23 mouse cellular contexts compared by ENCODE assay signal in the genomic region with DNA sequence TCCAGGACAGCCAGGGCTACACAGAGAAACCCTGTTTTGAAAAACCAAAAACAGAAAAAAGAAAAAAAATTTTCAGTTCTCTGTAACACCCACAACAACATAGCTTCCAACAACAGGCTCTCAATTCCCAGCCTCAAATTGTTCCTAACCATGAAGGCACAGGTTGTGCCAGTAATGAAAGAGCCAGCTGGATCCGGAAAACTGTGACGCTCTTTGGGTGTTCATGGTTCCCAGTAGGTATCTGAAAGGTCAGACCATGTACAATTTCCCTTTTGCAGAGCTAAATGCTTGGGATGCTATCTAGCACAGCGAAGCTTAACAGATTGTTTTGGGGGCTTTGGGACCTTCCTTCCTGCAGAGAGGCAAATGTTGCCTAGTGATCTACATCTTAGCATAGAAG.
DNase-seq lines count a peak whose midpoint lies in the region; ATAC-seq and TF ChIP-seq lines count a peak whose summit lies in the region.
"Had no signal": no experiment of that assay in that cellular context is flagged by ENCODE, and none has a peak within 500 bp of the region (broad histone marks: within the 10 kb centered on the region; RNA-seq: fewer than 3 reads in every experiment).

No protein-coding gene starts in this region.

- intact Hi-C loops in left cerebral cortex, adult 2 months (cut with DNase I): loop anchor here (5.0 kb wide), 1 partner anchor 44 kb away; no protein-coding TSS in a partner anchor

- H3K4me2 ChIP-seq in forebrain, postnatal 0 days (ENCODE audit: low read depth): no peak overlapping the region
- H3K4me2 ChIP-seq: embryonic facial prominence, embryonic 13.5 days; forebrain, embryonic 13.5 days; heart, embryonic 15.5 days; hindbrain, embryonic 14.5 days had no signal

- peak overlapping the region; percentile 81 for H3K27ac ChIP-seq in forebrain, postnatal 0 days (ENCODE audit: low read depth, low read length)
- no peak overlapping the region for H3K27ac ChIP-seq in forebrain, embryonic 10.5 days
- peak overlapping the region; percentile 78 for H3K27ac ChIP-seq in left cerebral cortex, adult 2 months
- H3K27ac ChIP-seq in layer of hippocampus, adult 2 months: peak overlapping the region; percentile 93
- H3K27ac ChIP-seq: embryonic facial prominence, embryonic 13.5 days; forebrain, embryonic 13.5 days; heart, embryonic 10.5 days; heart, embryonic 15.5 days; hindbrain, embryonic 14.5 days had no signal

- H3K4me3 ChIP-seq in forebrain, postnatal 0 days (ENCODE audit: low read depth, low read length): no peak overlapping the region
- H3K4me3 ChIP-seq in forebrain, embryonic 10.5 days: no peak overlapping the region
- H3K4me3 ChIP-seq in left cerebral cortex, adult 2 months: no peak overlapping the region
- H3K4me3 ChIP-seq in layer of hippocampus, adult 2 months: no peak overlapping the region
- H3K4me3 ChIP-seq: embryonic facial prominence, embryonic 13.5 days; forebrain, embryonic 13.5 days; heart, embryonic 10.5 days; heart, embryonic 15.5 days had no signal

- no peaks in the 10 kb centered on the region for H3K9me3 ChIP-seq in forebrain, postnatal 0 days (ENCODE audit: low read length)
- no peaks in the 10 kb centered on the region for H3K9me3 ChIP-seq in forebrain, embryonic 10.5 days
- H3K9me3 ChIP-seq: embryonic facial prominence, embryonic 13.5 days; forebrain, embryonic 13.5 days; G1E; heart, embryonic 10.5 days; heart, embryonic 15.5 days had no signal

- TF ChIP-seq CTCF in forebrain, postnatal 0 days (IDR thresholded peaks at IDR 0.05; ENCODE audit: low read depth): no peak
- no peak for TF ChIP-seq CTCF in left cerebral cortex, adult 2 months (IDR thresholded peaks at IDR 0.05)
- TF ChIP-seq CTCF in layer of hippocampus, adult 2 months (conservative IDR thresholded peaks at IDR 0.05): no peak

- WGBS in forebrain, postnatal 0 days: 78% methylated on average over 3 of the region's 3 CpGs
- 92% methylated on average over 3 of the region's 3 CpGs for WGBS in forebrain, embryonic 10.5 days

- no peaks in the 10 kb centered on the region for H3K27me3 ChIP-seq in forebrain, postnatal 0 days (ENCODE audit: insufficient read depth, low read length)
- no peaks in the 10 kb centered on the region for H3K27me3 ChIP-seq in forebrain, embryonic 10.5 days (ENCODE audit: poor library complexity, severe bottlenecking)
- H3K27me3 ChIP-seq: embryonic facial prominence, embryonic 13.5 days; forebrain, embryonic 13.5 days; heart, embryonic 15.5 days had no signal

- H3K36me3 ChIP-seq in forebrain, postnatal 0 days (ENCODE audit: insufficient read depth): no peaks in the 10 kb centered on the region; the same call in 1 of the 2 replicates
- H3K36me3 ChIP-seq in forebrain, embryonic 10.5 days (replicated peaks): peaks cover 3% of the 10 kb centered on the region; the same call in 1 of the 2 replicates

- ATAC-seq in forebrain, postnatal 0 days: peak; percentile 8; the same call in 1 of the 2 replicates
- ATAC-seq: CD4-positive, CD25-positive, alpha-beta regulatory T cell, adult 4 months; forebrain, embryonic 13.5 days had no signal

- DNase-seq in forebrain, postnatal 0 days: peak; percentile 52
- no peak for DNase-seq in forebrain, embryonic 10.5 days (ENCODE audit: extremely low spot score, low spot score)
- DNase-seq in left cerebral cortex, adult 2 months (ENCODE audit: extremely low spot score in 1 of 2, low spot score in 2 of 2): no peak
- no peak for DNase-seq in left cerebral cortex, adult 11 months (ENCODE audit: low spot score)
- DNase-seq in brain, adult 2 months (ENCODE audit: low read depth, low spot score): peak; percentile 71
- peak; percentile 55 for DNase-seq in layer of hippocampus, adult 2 months (ENCODE audit: low spot score in 2 of 2)
- no peak for DNase-seq in adrenal gland, adult (ENCODE audit: inconsistent age in 2 of 2, low spot score in 1 of 2)
- DNase-seq in adrenal gland, adult 18-20 months (ENCODE audit: low spot score in 2 of 2): no peak
- DNase-seq: adrenal gland, postnatal 14 days; B cell, adult 2 months; cerebellum, adult 11 months; cerebellum, adult 9-10 months; cerebellum, postnatal 25 days; gastrocnemius, postnatal 36 days; heart, adult 18-20 months; heart, postnatal 14 days had no signal

- peaks cover 12% of the 10 kb centered on the region for H3K4me1 ChIP-seq in forebrain, postnatal 0 days (ENCODE audit: insufficient read depth)
- H3K4me1 ChIP-seq in forebrain, embryonic 10.5 days: peaks cover 10% of the 10 kb centered on the region
- H3K4me1 ChIP-seq: embryonic facial prominence, embryonic 13.5 days had no signal

- no peak overlapping the region for H3K9ac ChIP-seq in forebrain, postnatal 0 days
- H3K9ac ChIP-seq: embryonic facial prominence, embryonic 13.5 days; forebrain, embryonic 13.5 days; heart, embryonic 15.5 days; hindbrain, embryonic 14.5 days had no signal

Comparison
In these comparisons a context has a peak if more than half of its experiments do, and no peak if none do; other contexts are left out.
1. DNase-seq: peak in forebrain, postnatal 0 days (single experiment), brain, adult 2 months (single experiment) and layer of hippocampus, adult 2 months (2 of 2); none in forebrain, embryonic 10.5 days (single experiment), left cerebral cortex, adult 2 months (0 of 2), left cerebral cortex, adult 11 months (single experiment), adrenal gland, adult (0 of 2) and adrenal gland, adult 18-20 months (0 of 2).